Mouse (Mus musculus): ENCODE measurements around the gene Enc1.

GRCm38 (mm10) chr13:97274757-97275156 lies 33.9 kb downstream of the Enc1 start:
- TF ChIP-seq CTCF (IDR thresholded peaks at IDR 0.05; ENCODE audit: low read depth) (no peak), EP300 (optimal IDR thresholded peaks at IDR 0.05) (no peak)

Data from stomach, postnatal 0 days (tissue).